Mouse (Mus musculus) spleen, adult 2 months (tissue): ENCODE data around the gene Acsm5. TPM values are rescaled to one million over a fixed set of nuclear protein-coding genes. Genes with fewer than 3 reads are reported as not detected.
"Not testable (repeated sequence)": the region's sequence is repeated elsewhere in the genome, so short reads cannot be mapped to it uniquely, and the experiment has no call there.

ENCODE experiments used
- DNase-seq, 2 experiments: peaks; one replicate each; pipeline versions ENCODE4 v3.0.0 to v3.0.0-alpha.2; 2012 to 2021; ENCODE audit warnings: low spot score in 2 of 2, low read depth in 1 of 2
- H3K27ac ChIP-seq: fragments of 200-500 bp; 2 replicates; pipeline ENCODE4 v1.5.1; 2012; ENCODE audit warnings: low read length, inconsistent platforms; ENCODE audit not compliant: insufficient read depth
- H3K27me3 ChIP-seq: fragments of 200-500 bp; 2 replicates; pipeline ENCODE4 v1.6.1; 2012; ENCODE audit warnings: mild to moderate bottlenecking, moderate library complexity, low read length, inconsistent platforms; ENCODE audit not compliant: control insufficient read depth, insufficient read depth
- H3K36me3 ChIP-seq: fragments of 200-500 bp; 2 replicates; pipeline ENCODE4 v1.6.1; 2012; ENCODE audit warnings: mild to moderate bottlenecking, low read length, inconsistent platforms; ENCODE audit not compliant: control insufficient read depth, insufficient read depth
- H3K4me1 ChIP-seq: fragments of 200-500 bp; 2 replicates; pipeline ENCODE4 v1.6.1; 2011; ENCODE audit warnings: inconsistent platforms; ENCODE audit not compliant: control insufficient read depth, insufficient read depth, insufficient read length
- H3K4me3 ChIP-seq: fragments of 200-500 bp; 2 replicates; pipeline ENCODE4 v1.5.1; 2011; ENCODE audit warnings: mild to moderate bottlenecking, inconsistent platforms; ENCODE audit not compliant: insufficient read depth, insufficient read length; ENCODE audit errors: extremely low read depth
- CTCF ChIP-seq: fragments of 200-500 bp; IDR thresholded peaks from 2 replicates; pipeline ENCODE4 v1.5.1; 2011; ENCODE audit warnings: mild to moderate bottlenecking, inconsistent platforms; ENCODE audit not compliant: insufficient read depth, insufficient read length, insufficient replicate concordance; ENCODE audit errors: extremely low read depth
- POLR2A ChIP-seq: fragments of 200-500 bp; IDR thresholded peaks from 2 replicates; pipeline ENCODE4 v1.6.1; 2011; ENCODE audit warnings: low read depth, low read length, inconsistent platforms
- whole genome bisulfite sequencing: fragments of 180-500 bp; shearing (Covaris S2); methylation state at CpG from one replicate; pipeline ENCODE4 v1.1.7; 2018; 5-methylcytosine and 5-hydroxymethylcytosine counted together
- polyA plus RNA-seq: library from polyadenylated mRNA; depleted of rRNA; stranded (reverse); fragments of >200 nt; gene quantifications from 2 replicates; pipeline ENCODE4 v1.2.3, GENCODE M21; 2012

Acsm5 gene
- polyA plus RNA-seq, 1 experiment: not detected

GRCm38 (mm10) chr7:119545572-119545971 lies 26.3 kb downstream of the Acsm5 start:
- Histone ChIP-seq H3K27me3 (no peaks in the 10 kb centered on the region), H3K36me3 (no peaks in the 10 kb centered on the region), H3K27ac (no peak overlapping the region), H3K4me3 (no peak overlapping the region), H3K4me1 (no peaks in the 10 kb centered on the region)
- TF ChIP-seq POLR2A: no peak
- TF ChIP-seq CTCF: no peak
- no peak for DNase-seq

- Histone ChIP-seq H3K4me1 (no peaks in the 10 kb centered on the region), H3K36me3 (no peaks in the 10 kb centered on the region), H3K27ac (no peak overlapping the region), H3K4me3 (no peak overlapping the region), H3K27me3 (no peaks in the 10 kb centered on the region)
- 85% methylated on average over 3 of the region's 3 CpGs for WGBS
- no peak for DNase-seq
- TF ChIP-seq CTCF (no peak), POLR2A (no peak)
Measured at GRCm38 (mm10) chr7:119550471-119551222, 31.4 kb downstream of the Acsm5 start.

GRCm38 (mm10) chr7:119554040-119554439 lies 34.8 kb downstream of the Acsm5 start, which contains the start of gene Acsm2:
Gene Acsm2 (plus strand): TSS chr7:119554340.
- Histone ChIP-seq H3K36me3 (no peaks in the 10 kb centered on the region), H3K27me3 (no peaks in the 10 kb centered on the region), H3K4me3 (no peak within 1 kb of the TSS), H3K27ac (no peak within 1 kb of the TSS), H3K4me1 (no peaks in the 10 kb centered on the region)
- WGBS: 81% methylated on average over 1 of the region's 1 CpGs
- TF ChIP-seq POLR2A (no peak), CTCF (no peak)
- DNase-seq: no peak

GRCm38 (mm10) chr7:119559789-119560451 lies 40.7 kb downstream of the Acsm5 start:
- H3K4me1 ChIP-seq: no peaks in the 10 kb centered on the region
- 79% methylated on average over 3 of the region's 3 CpGs for WGBS

GRCm38 (mm10) chr7:119560452-119560835 lies 41.2 kb downstream of the Acsm5 start:
- no peak for TF ChIP-seq POLR2A
- no peak for TF ChIP-seq CTCF
- no peak for DNase-seq
- no peak overlapping the region for H3K27ac ChIP-seq
- no peak overlapping the region for H3K4me3 ChIP-seq
- WGBS: 79% methylated on average over 3 of the region's 3 CpGs
- no peaks in the 10 kb centered on the region for H3K27me3 ChIP-seq
- no peaks in the 10 kb centered on the region for H3K4me1 ChIP-seq
- H3K36me3 ChIP-seq: no peaks in the 10 kb centered on the region

More at GRCm38 (mm10) chr7:119559789-119560451, 40.7 kb downstream of the Acsm5 start:
- H3K27me3 ChIP-seq: no peaks in the 10 kb centered on the region
- DNase-seq: no peak
- no peak overlapping the region for H3K4me3 ChIP-seq
- no peaks in the 10 kb centered on the region for H3K36me3 ChIP-seq
- no peak for TF ChIP-seq CTCF
- TF ChIP-seq POLR2A: no peak
- H3K27ac ChIP-seq: no peak overlapping the region

GRCm38 (mm10) chr7:119561441-119561840 lies 42.2 kb downstream of the Acsm5 start:
- H3K27ac ChIP-seq: no peak overlapping the region
- no peaks in the 10 kb centered on the region for H3K36me3 ChIP-seq
- no peak for DNase-seq
- no peaks in the 10 kb centered on the region for H3K27me3 ChIP-seq
- H3K4me1 ChIP-seq: no peaks in the 10 kb centered on the region
- no peak overlapping the region for H3K4me3 ChIP-seq
- no peak for TF ChIP-seq POLR2A
- TF ChIP-seq CTCF: no peak
- 47% methylated on average over 4 of the region's 4 CpGs for WGBS

GRCm38 (mm10) chr7:119562476-119562875 lies 43.2 kb downstream of the Acsm5 start:
- DNase-seq: not testable (repeated sequence)

More at GRCm38 (mm10) chr7:119562476-119562875, 43.2 kb downstream of the Acsm5 start:
- 89% methylated on average over 2 of the region's 2 CpGs for WGBS
- H3K4me3 ChIP-seq, H3K4me1 ChIP-seq, H3K27me3 ChIP-seq, H3K36me3 ChIP-seq, H3K27ac ChIP-seq: not testable (repeated sequence)
